Mouse (Mus musculus) thymus, postnatal 4 days (tissue): ENCODE measurements around the gene Cyp4x1.

ENCODE experiments used
- DNase-seq: peaks from one replicate; pipeline ENCODE4 v3.0.0; 2021

Gene Cyp4x1

GRCm38 (mm10) chr4:115088611-115089338, 45.3 kb downstream of the Cyp4x1 start, which contains the start of gene Pdzk1ip1:
TSS of gene Pdzk1ip1 (plus strand) at chr4:115088708.
- no peak for DNase-seq

- DNase-seq: no peak
These were observed 47.2 kb downstream of the Cyp4x1 start for GRCm38 (mm10) chr4:115086763-115087415.

- DNase-seq: no peak
These were observed 47.8 kb downstream of the Cyp4x1 start for GRCm38 (mm10) chr4:115086257-115086656.

- DNase-seq: peak; percentile 74
These were observed 48.5 kb downstream of the Cyp4x1 start for GRCm38 (mm10) chr4:115085522-115086095.

- DNase-seq: no peak
These were observed 51.0 kb downstream of the Cyp4x1 start for GRCm38 (mm10) chr4:115083031-115083430.

GRCm38 (mm10) chr4:115079821-115080349, 54.2 kb downstream of the Cyp4x1 start:
- DNase-seq: no peak

GRCm38 (mm10) chr4:115078892-115079820, 54.9 kb downstream of the Cyp4x1 start:
- DNase-seq: no peak

GRCm38 (mm10) chr4:115075204-115075915, 58.7 kb downstream of the Cyp4x1 start:
- peak; percentile 48 for DNase-seq

- no peak for DNase-seq
These were observed 59.3 kb downstream of the Cyp4x1 start for GRCm38 (mm10) chr4:115074789-115075188.

- DNase-seq: no peak
These were observed 62.4 kb downstream of the Cyp4x1 start for GRCm38 (mm10) chr4:115071668-115072067.

GRCm38 (mm10) chr4:115063518-115064239, 70.4 kb downstream of the Cyp4x1 start:
- DNase-seq: no peak

GRCm38 (mm10) chr4:115062875-115063517, 71.1 kb downstream of the Cyp4x1 start:
- DNase-seq: peak; percentile 61

- DNase-seq: no peak
These were observed 71.6 kb downstream of the Cyp4x1 start for GRCm38 (mm10) chr4:115062540-115062874.

GRCm38 (mm10) chr4:115060753-115061152, 73.3 kb downstream of the Cyp4x1 start:
- DNase-seq: no peak

GRCm38 (mm10) chr4:115059871-115060270, 74.2 kb downstream of the Cyp4x1 start:
- no peak for DNase-seq

GRCm38 (mm10) chr4:115058871-115059590, 75.0 kb downstream of the Cyp4x1 start:
- DNase-seq: no peak

- DNase-seq: no peak
These were observed 75.7 kb downstream of the Cyp4x1 start for GRCm38 (mm10) chr4:115058317-115058761.

- DNase-seq: no peak
These were observed 76.3 kb downstream of the Cyp4x1 start for GRCm38 (mm10) chr4:115057674-115058316.

GRCm38 (mm10) chr4:115056921-115057673, 77.0 kb downstream of the Cyp4x1 start:
- DNase-seq: peak; percentile 27
